Mouse (Mus musculus): Measurements from ENCODE around the gene Impdh2.

DNA sequence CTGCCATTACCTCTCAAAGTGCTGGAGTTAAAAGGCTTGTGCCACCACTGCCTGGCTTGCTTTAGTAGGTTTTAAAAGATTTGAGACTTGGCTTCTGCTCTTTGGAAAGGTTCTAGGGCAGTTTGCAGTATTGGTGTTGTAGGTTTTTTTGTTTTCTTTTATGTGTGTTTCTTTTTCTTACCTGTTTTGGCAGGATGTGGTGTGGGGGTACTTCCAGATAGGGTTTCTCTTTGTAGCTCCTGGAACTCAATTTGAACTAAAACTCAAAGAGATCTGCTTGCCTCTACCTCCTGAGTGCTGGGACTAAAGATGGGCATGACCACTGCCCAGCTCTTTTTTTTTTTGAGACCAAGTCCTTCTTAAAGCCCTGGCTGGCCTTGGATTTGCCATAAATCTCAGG is 19.2 kb upstream of the Impdh2 start:
- TF ChIP-seq EP300 (IDR thresholded peaks at IDR 0.05; ENCODE audit: low read depth), result no peak
- TF ChIP-seq CTCF (IDR thresholded peaks at IDR 0.05; ENCODE audit: low read depth), result no peak

Measured in liver, postnatal 0 days (tissue).